ENCODE assay signal across 13 mouse cellular contexts in the genomic region with DNA sequence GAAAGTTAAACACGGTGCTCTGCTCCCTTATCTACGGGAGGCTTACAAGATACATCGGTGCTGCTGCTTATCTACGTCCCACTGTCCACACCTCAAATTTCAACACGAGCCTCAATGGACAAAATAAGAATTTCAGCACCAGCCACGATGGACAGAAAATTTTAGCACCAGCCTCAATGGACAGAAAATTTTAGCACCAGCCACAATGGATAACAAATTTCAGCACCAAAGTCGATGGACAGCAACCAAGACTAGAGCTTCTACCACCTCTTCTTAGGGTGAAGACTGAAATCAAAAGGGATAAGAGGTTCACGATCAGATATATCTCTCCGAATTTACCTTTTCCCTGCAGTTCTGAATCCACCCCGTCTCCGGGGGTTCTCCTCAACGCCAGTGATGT.
DNase-seq lines count a peak whose midpoint lies in the region; ATAC-seq and TF ChIP-seq lines count a peak whose summit lies in the region.
"Had no signal": no experiment of that assay in that cellular context is flagged by ENCODE, and none has a peak within 500 bp of the region (broad histone marks: within the 10 kb centered on the region; RNA-seq: fewer than 3 reads in every experiment).

No protein-coding gene starts in this region.

- 84% methylated on average over 12 of the region's 12 CpGs for WGBS in embryonic facial prominence, embryonic 11.5 days
- WGBS in stomach, postnatal 0 days = 83% methylated on average over 12 of the region's 12 CpGs

- H3K4me2 ChIP-seq in embryonic facial prominence, embryonic 11.5 days (ENCODE audit: low read depth, low read length) = no peak overlapping the region
- no peak overlapping the region for H3K4me2 ChIP-seq in stomach, postnatal 0 days (replicated peaks; ENCODE audit: low read depth)
- H3K4me2 ChIP-seq: stomach, embryonic 15.5 days had no signal

- no peaks in the 10 kb centered on the region for H3K9me3 ChIP-seq in embryonic facial prominence, embryonic 11.5 days (replicated peaks; ENCODE audit: control insufficient read depth, low read length)
- H3K9me3 ChIP-seq in stomach, postnatal 0 days (ENCODE audit: control insufficient read depth, low read length) = no peaks in the 10 kb centered on the region
- H3K9me3 ChIP-seq: stomach, embryonic 15.5 days had no signal

- no peak for TF ChIP-seq EP300 in stomach, postnatal 0 days (optimal IDR thresholded peaks at IDR 0.05)

- no peaks in the 10 kb centered on the region for H3K27me3 ChIP-seq in embryonic facial prominence, embryonic 11.5 days (ENCODE audit: control insufficient read depth, insufficient read depth, low read length)
- H3K27me3 ChIP-seq in stomach, postnatal 0 days (ENCODE audit: control insufficient read depth, insufficient read depth, low read length) = no peaks in the 10 kb centered on the region
- H3K27me3 ChIP-seq: stomach, embryonic 15.5 days had no signal

- no peaks in the 10 kb centered on the region for H3K36me3 ChIP-seq in embryonic facial prominence, embryonic 11.5 days (replicated peaks; ENCODE audit: control insufficient read depth, insufficient read depth, low read depth, low read length)
- no peaks in the 10 kb centered on the region for H3K36me3 ChIP-seq in stomach, postnatal 0 days (ENCODE audit: control insufficient read depth, insufficient read depth, low read length)
- H3K36me3 ChIP-seq: stomach, embryonic 15.5 days had no signal

- no peak overlapping the region for H3K9ac ChIP-seq in embryonic facial prominence, embryonic 11.5 days (replicated peaks; ENCODE audit: low read length)
- H3K9ac ChIP-seq in stomach, postnatal 0 days (ENCODE audit: low read length) = no peak overlapping the region
- H3K9ac ChIP-seq: stomach, embryonic 15.5 days had no signal

- no peaks in the 10 kb centered on the region for H3K4me1 ChIP-seq in embryonic facial prominence, embryonic 11.5 days (ENCODE audit: control insufficient read depth, insufficient read depth, low read length)
- no peaks in the 10 kb centered on the region for H3K4me1 ChIP-seq in stomach, postnatal 0 days (replicated peaks; ENCODE audit: control insufficient read depth, insufficient read depth)
- H3K4me1 ChIP-seq: stomach, embryonic 15.5 days had no signal

- no peak overlapping the region for H3K4me3 ChIP-seq in embryonic facial prominence, embryonic 11.5 days (ENCODE audit: low read depth, low read length)
- no peak overlapping the region for H3K4me3 ChIP-seq in stomach, postnatal 0 days (ENCODE audit: low read depth, low read length)
- H3K4me3 ChIP-seq: stomach, embryonic 15.5 days had no signal

- peak; percentile 8 for DNase-seq in heart, postnatal 4 days
- DNase-seq in heart, postnatal 14 days = no peak
- DNase-seq in testis, postnatal 10 days (ENCODE audit: low spot score) = peak; percentile 37
- no peak for DNase-seq in testis, postnatal 14 days (ENCODE audit: low spot score)
- peak; percentile 87 for DNase-seq in embryonic facial prominence, embryonic 11.5 days (ENCODE audit: low spot score)
- DNase-seq in stomach, postnatal 0 days (ENCODE audit: low spot score) = peak; percentile 14
- DNase-seq in left cerebral cortex, adult 18-20 months (ENCODE audit: low spot score in 2 of 2) = no peak
- no peak for DNase-seq in adrenal gland, adult 8-10 months
- DNase-seq: cerebellum, adult 9-11 months; kidney, adult 2 months; lung, adult 2 months; right cerebral cortex, adult 18-20 months had no signal

- no peak for ATAC-seq in embryonic facial prominence, embryonic 11.5 days (replicated peaks; ENCODE audit: insufficient number of reproducible peaks, low FRiP score, low TSS enrichment, low read depth)
- ATAC-seq in stomach, postnatal 0 days (ENCODE audit: low FRiP score, low TSS enrichment) = no peak

- no peak overlapping the region for H3K27ac ChIP-seq in embryonic facial prominence, embryonic 11.5 days (replicated peaks; ENCODE audit: low read depth, low read length)
- H3K27ac ChIP-seq in stomach, postnatal 0 days (replicated peaks) = no peak overlapping the region
- H3K27ac ChIP-seq: stomach, embryonic 15.5 days had no signal

- no peak for TF ChIP-seq CTCF in stomach, postnatal 0 days (IDR thresholded peaks at IDR 0.05; ENCODE audit: low read depth)

- intact Hi-C loops in heart, postnatal 14 days (cut with DNase I) = no loop called here

Comparison
In these comparisons a context has a peak if more than half of its experiments do, and no peak if none do; other contexts are left out.
1. DNase-seq: peak in heart, postnatal 4 days (single experiment), testis, postnatal 10 days (single experiment), embryonic facial prominence, embryonic 11.5 days (single experiment) and stomach, postnatal 0 days (single experiment); none in heart, postnatal 14 days (0 of 2), testis, postnatal 14 days (single experiment), left cerebral cortex, adult 18-20 months (0 of 2) and adrenal gland, adult 8-10 months (single experiment).